In the genomic region with DNA sequence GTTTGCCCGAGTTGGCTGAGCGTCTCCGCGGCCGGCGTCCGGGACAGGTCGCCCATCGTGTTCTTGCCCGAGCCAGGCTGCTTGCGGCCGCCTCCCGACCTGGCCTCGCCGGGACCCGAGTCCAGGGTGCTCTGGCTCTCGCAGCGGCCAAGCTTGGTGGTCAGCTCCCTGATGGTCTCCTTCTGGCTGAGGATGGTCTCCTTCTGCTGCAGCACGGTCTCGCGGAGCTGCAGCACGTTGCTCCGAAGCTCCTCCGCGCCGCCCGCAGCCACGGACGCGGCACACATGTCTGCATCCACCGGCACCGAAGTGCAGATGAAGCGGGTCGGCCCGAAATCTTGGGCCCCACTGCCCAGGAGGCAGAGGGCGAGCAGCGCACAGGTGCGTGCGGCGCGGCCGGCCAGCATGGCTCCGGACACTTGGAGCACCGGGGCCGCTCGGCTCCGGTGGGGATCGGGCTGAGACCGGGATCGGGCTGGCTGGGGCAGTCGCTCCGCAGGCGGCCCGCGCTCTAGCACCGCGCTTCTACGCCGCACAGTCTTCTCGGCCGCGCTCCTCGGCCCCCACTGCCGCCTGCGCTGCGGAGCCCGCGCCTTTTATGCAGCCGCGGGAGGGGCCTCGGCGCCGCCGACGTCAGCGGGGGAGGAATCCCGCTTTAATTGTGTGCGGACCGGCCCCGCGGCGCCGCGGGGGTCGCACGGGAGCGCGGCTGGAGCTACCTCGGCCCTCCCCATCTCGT, we compare ENCODE assay signal across 8 mouse cellular contexts. TPM values are rescaled to one million over a fixed set of nuclear protein-coding genes. Genes with fewer than 3 reads are reported as not detected.
DNase-seq lines count a peak whose midpoint lies in the region; ATAC-seq and TF ChIP-seq lines count a peak whose summit lies in the region.

A gene (minus strand): TSS at position 571 of the 739 bp plus-strand sequence.

- peak within 1 kb of the TSS; percentile 44 for H3K9ac ChIP-seq in lung, embryonic 15.5 days
- peak within 1 kb of the TSS; percentile 46 for H3K9ac ChIP-seq in intestine, postnatal 0 days (ENCODE audit: low read depth, low read length)
- no peak within 1 kb of the TSS for H3K9ac ChIP-seq in liver, embryonic 15.5 days

- H3K27me3 ChIP-seq in lung, embryonic 15.5 days = peaks cover 82% of the 10 kb centered on the region
- peaks cover 100% of the 10 kb centered on the region for H3K27me3 ChIP-seq in forebrain, embryonic 10.5 days (ENCODE audit: poor library complexity, severe bottlenecking)
- peaks cover 81% of the 10 kb centered on the region for H3K27me3 ChIP-seq in intestine, postnatal 0 days (replicated peaks; ENCODE audit: control insufficient read depth, insufficient read depth, low read length)
- H3K27me3 ChIP-seq in liver, embryonic 15.5 days = peaks cover 100% of the 10 kb centered on the region

- H3K4me3 ChIP-seq in lung, embryonic 15.5 days = peak within 1 kb of the TSS; percentile 52
- peak within 1 kb of the TSS; percentile 63 for H3K4me3 ChIP-seq in forebrain, embryonic 10.5 days
- peak within 1 kb of the TSS; percentile 59 for H3K4me3 ChIP-seq in intestine, postnatal 0 days (ENCODE audit: low read depth, low read length)
- H3K4me3 ChIP-seq in liver, embryonic 15.5 days (replicated peaks) = peak within 1 kb of the TSS; percentile 42

- no peaks in the 10 kb centered on the region for H3K9me3 ChIP-seq in lung, embryonic 15.5 days
- no peaks in the 10 kb centered on the region for H3K9me3 ChIP-seq in forebrain, embryonic 10.5 days
- no peaks in the 10 kb centered on the region for H3K9me3 ChIP-seq in intestine, postnatal 0 days (ENCODE audit: control insufficient read depth)
- H3K9me3 ChIP-seq in liver, embryonic 15.5 days (replicated peaks) = no peaks in the 10 kb centered on the region

- peak within 1 kb of the TSS; percentile 99 for H3K4me2 ChIP-seq in lung, embryonic 15.5 days
- H3K4me2 ChIP-seq in intestine, postnatal 0 days (replicated peaks; ENCODE audit: low read depth) = peak within 1 kb of the TSS; percentile 98
- H3K4me2 ChIP-seq in liver, embryonic 15.5 days = peak within 1 kb of the TSS; percentile 70

- WGBS in lung, embryonic 15.5 days = under 1% methylated on average over 88 of the region's 90 CpGs
- WGBS in forebrain, embryonic 10.5 days = under 1% methylated on average over 90 of the region's 90 CpGs
- WGBS in intestine, postnatal 0 days = under 1% methylated on average over 84 of the region's 90 CpGs
- WGBS in liver, embryonic 15.5 days (ENCODE audit: insufficient replicate concordance) = under 1% methylated on average over 88 of the region's 90 CpGs

- peaks cover 63% of the 10 kb centered on the region for H3K4me1 ChIP-seq in lung, embryonic 15.5 days
- H3K4me1 ChIP-seq in forebrain, embryonic 10.5 days = peaks cover 61% of the 10 kb centered on the region
- peaks cover 19% of the 10 kb centered on the region; the same call in 1 of the 2 replicates for H3K4me1 ChIP-seq in intestine, postnatal 0 days (replicated peaks; ENCODE audit: control insufficient read depth, insufficient read depth, low read length)
- peaks cover 32% of the 10 kb centered on the region for H3K4me1 ChIP-seq in liver, embryonic 15.5 days (replicated peaks)

- no peaks in the 10 kb centered on the region for H3K36me3 ChIP-seq in lung, embryonic 15.5 days
- no peaks in the 10 kb centered on the region for H3K36me3 ChIP-seq in forebrain, embryonic 10.5 days (replicated peaks)
- H3K36me3 ChIP-seq in intestine, postnatal 0 days (ENCODE audit: control insufficient read depth, insufficient read depth) = no peaks in the 10 kb centered on the region
- no peaks in the 10 kb centered on the region for H3K36me3 ChIP-seq in liver, embryonic 15.5 days (replicated peaks)

- DNase-seq in lung, postnatal 36 days = no peak
- peak; percentile 90 for DNase-seq in brain, adult 2 months (ENCODE audit: low read depth, low spot score)
- peak; percentile 54 for DNase-seq in forebrain, embryonic 10.5 days (ENCODE audit: extremely low spot score, low spot score)
- peak; percentile 85 for DNase-seq in right cerebral cortex, postnatal 25 days
- DNase-seq in T-cell, adult 2 months (ENCODE audit: low spot score) = no peak

- ATAC-seq in lung, embryonic 15.5 days (ENCODE audit: borderline replicate concordance, extremely low read depth, low FRiP score, low TSS enrichment) = no peak
- no peak for ATAC-seq in intestine, postnatal 0 days
- no peak for ATAC-seq in liver, embryonic 15.5 days (ENCODE audit: insufficient read depth)

- no peak for TF ChIP-seq CTCF in intestine, postnatal 0 days (IDR thresholded peaks at IDR 0.05; ENCODE audit: low read depth)

- no peak within 1 kb of the TSS for H3K27ac ChIP-seq in lung, embryonic 15.5 days
- H3K27ac ChIP-seq in forebrain, embryonic 10.5 days = peak within 1 kb of the TSS; percentile 79
- H3K27ac ChIP-seq in intestine, postnatal 0 days (ENCODE audit: low read depth, low read length) = no peak within 1 kb of the TSS
- no peak within 1 kb of the TSS for H3K27ac ChIP-seq in liver, embryonic 15.5 days (replicated peaks)

RNA-seq across cellular contexts. Expression of the gene that starts here (rescaled TPM):
- 1.7 TPM in 2 replicates for polyA plus RNA-seq in lung, embryonic 15.5 days (2015; fragmentation: Nextera tagmentation; extraction: Ambion mirVana)
- 1.4 and 1.7 TPM in 2 replicates for polyA plus RNA-seq in forebrain, embryonic 10.5 days (2016; fragmentation: Nextera tagmentation; extraction: Ambion mirVana)
- 0.26 and 0.37 TPM in 2 replicates for polyA plus RNA-seq in intestine, postnatal 0 days (2015; fragmentation: Nextera tagmentation; extraction: Ambion mirVana)
- 0.05 TPM in 1 of 2 replicates, not detected in the other for polyA plus RNA-seq in liver, embryonic 15.5 days (2015; fragmentation: Nextera tagmentation; extraction: Ambion mirVana)

Comparison
In these comparisons a context has a peak if more than half of its experiments do, and no peak if none do; other contexts are left out.
1. DNase-seq: peak in brain, adult 2 months (single experiment), forebrain, embryonic 10.5 days (single experiment) and right cerebral cortex, postnatal 25 days (single experiment); none in lung, postnatal 36 days (single experiment) and T-cell, adult 2 months (single experiment).
2. Peak in every context shown above with its lines, with median percentiles within 50 percentile points of each other: H3K4me2 ChIP-seq and H3K4me3 ChIP-seq.